Mouse (Mus musculus) CH12.LX (cell line): ENCODE results near the gene 1700092M07Rik. TPM values are rescaled to one million over a fixed set of nuclear protein-coding genes. Genes with fewer than 3 reads are reported as not detected.
A peak's percentile ranks its signal among the peaks of the same experiment; 100 is the strongest.

Experiments
- DNase-seq: peaks from one replicate; pipeline ENCODE4 v3.0.0-alpha.2; 2013; ENCODE audit errors: extremely low read depth
- H3K27ac ChIP-seq: 2 replicates; pipeline ENCODE4 v1.5.1; 2012; ENCODE audit warnings: low read depth, mild to moderate bottlenecking, control low read depth, moderate library complexity; ENCODE audit not compliant: insufficient read depth
- H3K27me3 ChIP-seq: replicated peaks from 2 replicates; pipeline ENCODE3; 2012; ENCODE audit warnings: inconsistent platforms
- H3K36me3 ChIP-seq, 2 experiments: replicated peaks in 1 of 2; 2 replicates each; pipeline versions ENCODE3 to v1.6.1; 2012; ENCODE audit warnings: inconsistent platforms in 1 of 2, low read length in 1 of 2, mild to moderate bottlenecking in 1 of 2, mixed read lengths in 1 of 2, moderate library complexity in 1 of 2; ENCODE audit not compliant: control insufficient read depth in 1 of 2, insufficient read depth in 1 of 2
- H3K4me1 ChIP-seq, 2 experiments: 2 replicates each; pipeline ENCODE4 v1.6.1; 2012; ENCODE audit warnings: inconsistent platforms in 1 of 2, moderate library complexity in 1 of 2; ENCODE audit not compliant: insufficient read depth in 2 of 2, control insufficient read depth in 1 of 2
- H3K4me2 ChIP-seq: 2 replicates; pipeline ENCODE4 v1.6.1; 2012; ENCODE audit warnings: low read depth, mild to moderate bottlenecking, control low read depth; ENCODE audit not compliant: poor library complexity, insufficient read depth, severe bottlenecking
- H3K4me3 ChIP-seq, 3 experiments: fragments of 150-350 bp in 1 of 3; sonication (generic) in 1 of 3; replicated peaks in 1 of 3; 2 replicates each; pipeline versions ENCODE3 to v1.5.1; 2011 to 2012; ENCODE audit warnings: low read depth in 2 of 3, low read length in 2 of 3, mild to moderate bottlenecking in 2 of 3, moderate library complexity in 2 of 3, control low read depth in 1 of 3, improper control_type of control experiment in 1 of 3, inconsistent platforms in 1 of 3, mixed read lengths in 1 of 3; ENCODE audit not compliant: poor library complexity in 1 of 3
- H3K79me2 ChIP-seq: replicated peaks from 2 replicates; pipeline ENCODE4 v1.6.1; 2012; ENCODE audit warnings: mild to moderate bottlenecking, moderate library complexity; ENCODE audit not compliant: control insufficient read depth, poor library complexity, insufficient read depth, severe bottlenecking; ENCODE audit errors: extremely low read depth
- H3K9ac ChIP-seq: 2 replicates; pipeline ENCODE4 v1.6.1; 2012; ENCODE audit warnings: low read depth, mild to moderate bottlenecking, control low read depth, moderate library complexity; ENCODE audit not compliant: insufficient read depth
- H3K9me3 ChIP-seq: replicated peaks from 2 replicates; pipeline ENCODE3; 2012; ENCODE audit warnings: low read length, inconsistent platforms, mixed read lengths
- CHD1 ChIP-seq: IDR thresholded peaks from 2 replicates; pipeline ENCODE4 v1.6.1; 2012; ENCODE audit warnings: low read depth, low read length, improper control_type of control experiment, inconsistent platforms
- CTCF ChIP-seq, 2 experiments: IDR thresholded peaks in 1 of 2; conservative IDR thresholded peaks in 1 of 2; 2 replicates each; pipeline ENCODE4 v1.5.1; 2011 to 2012; ENCODE audit warnings: low read depth in 2 of 2, low read length in 2 of 2, improper control_type of control experiment in 1 of 2, inconsistent platforms in 1 of 2, mild to moderate bottlenecking in 1 of 2, moderate library complexity in 1 of 2
- E2F4 ChIP-seq: IDR thresholded peaks from 2 replicates; pipeline ENCODE4 v1.6.1; 2011; ENCODE audit warnings: low read depth, low read length, improper control_type of control experiment; ENCODE audit not compliant: insufficient replicate concordance
- JUN ChIP-seq: IDR thresholded peaks from 2 replicates; pipeline ENCODE4 v1.6.1; 2011; ENCODE audit warnings: low read depth, mild to moderate bottlenecking, low read length, improper control_type of control experiment, moderate library complexity; ENCODE audit not compliant: insufficient read depth
- MAFK ChIP-seq: IDR thresholded peaks from 2 replicates; pipeline ENCODE4 v1.6.1; 2011; ENCODE audit warnings: low read length, improper control_type of control experiment; ENCODE audit not compliant: insufficient replicate concordance
- MAX ChIP-seq: IDR thresholded peaks from 2 replicates; pipeline ENCODE4 v1.6.1; 2011; ENCODE audit warnings: low read length, improper control_type of control experiment
- MEF2A ChIP-seq: IDR thresholded peaks from 2 replicates; pipeline ENCODE4 v1.6.1; 2014; ENCODE audit warnings: low read depth, mild to moderate bottlenecking, inconsistent platforms, low read length, improper control_type of control experiment, borderline replicate concordance
- MYC ChIP-seq: IDR thresholded peaks from 2 replicates; pipeline ENCODE4 v1.6.1; 2011; ENCODE audit warnings: low read depth, mild to moderate bottlenecking, improper control_type of control experiment, low read length
- PAX5 ChIP-seq: IDR thresholded peaks from 2 replicates; pipeline ENCODE4 v1.6.1; 2012; ENCODE audit warnings: low read length, inconsistent platforms, mixed read lengths
- POLR2A ChIP-seq: IDR thresholded peaks from 2 replicates; pipeline ENCODE4 v1.6.1; 2011; ENCODE audit warnings: low read depth, mild to moderate bottlenecking, improper control_type of control experiment, low read length
- POLR2AphosphoS2 ChIP-seq: IDR thresholded peaks from 2 replicates; pipeline ENCODE4 v1.6.1; 2011; ENCODE audit warnings: low read depth, low read length, improper control_type of control experiment
- TBP ChIP-seq: conservative IDR thresholded peaks from 2 replicates; pipeline ENCODE4 v1.6.1; 2011; ENCODE audit warnings: low read depth, low read length, improper control_type of control experiment
- TCF12 ChIP-seq: IDR thresholded peaks from 2 replicates; pipeline ENCODE4 v1.6.1; 2014; ENCODE audit warnings: low read depth, mild to moderate bottlenecking, inconsistent platforms, low read length, improper control_type of control experiment
- USF2 ChIP-seq: conservative IDR thresholded peaks from 2 replicates; pipeline ENCODE4 v1.6.1; 2011; ENCODE audit warnings: low read depth, low read length, improper control_type of control experiment
- ZC3H11A ChIP-seq: IDR thresholded peaks from 2 replicates; pipeline ENCODE4 v1.6.1; 2012; ENCODE audit warnings: low read depth, mild to moderate bottlenecking, inconsistent platforms, low read length, improper control_type of control experiment
- ZKSCAN1 ChIP-seq: IDR thresholded peaks from 2 replicates; pipeline ENCODE4 v1.6.1; 2012; ENCODE audit warnings: low read depth, inconsistent platforms, low read length, improper control_type of control experiment, borderline replicate concordance
- ZMIZ1 ChIP-seq: IDR thresholded peaks from 2 replicates; pipeline ENCODE4 v1.6.1; 2012; ENCODE audit warnings: low read depth, mild to moderate bottlenecking, inconsistent platforms, low read length, improper control_type of control experiment
- dilution Hi-C: fragments of 300-500 bp; cut with MboI; formaldehyde crosslinking; loops from 2 replicates; pipeline ENCODE4 v1.14.3; 2020; ENCODE audit warnings: low sequenced_read_pairs; ENCODE audit not compliant: extremely low pct_unique_long_range_greater_than_20kb, extremely low pct_ligation_motif_present
- in situ Hi-C: fragments of 300-500 bp; cut with MboI; formaldehyde crosslinking; loops from 3 replicates; pipeline ENCODE4 v1.14.3; 2019; ENCODE audit warnings: low sequenced_read_pairs, low pct_ligation_motif_present, low pct_unique_long_range_greater_than_20kb, mixed read lengths
- polyA plus RNA-seq: library from polyadenylated mRNA; unstranded; fragments of >175 nt; gene quantifications from 2 replicates; pipeline ENCODE4 v1.2.1, GENCODE M21; 2012; ENCODE audit warnings: low read depth; ENCODE audit not compliant: insufficient read length
- total RNA-seq, 2 experiments: library from RNA; depleted of rRNA; stranded (reverse); fragments of 300-350 nt in 1 of 2; fragments of >200 nt in 1 of 2; gene quantifications; 2 replicates each; pipeline ENCODE4 v1.2.3; 2012 to 2014

The 1700092M07Rik gene
- total and polyA plus RNA-seq, 3 experiments: 1.0 to 3.8 (median 3.1) TPM

DNA sequence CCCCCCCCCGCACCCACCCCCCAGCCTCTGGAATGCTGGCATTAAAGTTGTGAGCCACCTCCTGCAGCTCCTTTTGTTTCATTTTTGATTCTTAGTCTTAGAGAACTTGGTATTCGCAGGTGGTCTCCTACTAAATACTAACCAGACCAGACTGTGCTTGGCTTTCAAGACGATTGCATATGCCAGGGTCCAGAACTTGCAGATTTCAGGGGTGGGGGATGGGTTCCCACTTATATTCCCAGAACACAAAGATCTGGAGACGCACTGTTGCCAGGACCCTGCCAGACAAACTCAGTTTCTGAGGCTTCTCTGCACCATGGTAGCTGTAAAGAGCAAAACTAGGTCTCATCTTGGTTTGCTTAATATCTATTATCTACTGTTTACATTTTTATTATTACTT is 36.9 kb upstream of the 1700092M07Rik start:
- H3K4me3 ChIP-seq: no peak overlapping the region
- H3K27me3 ChIP-seq: no peaks in the 10 kb centered on the region
- no peaks in the 10 kb centered on the region for H3K79me2 ChIP-seq
- no peak overlapping the region for H3K9ac ChIP-seq
- no peak for DNase-seq
- H3K27ac ChIP-seq: no peak overlapping the region
- peaks cover 21 to 30% of the 10 kb centered on the region in 2 experiments for H3K36me3 ChIP-seq
- no peak for TF ChIP-seq MEF2A
- no peak for TF ChIP-seq TCF12
- TF ChIP-seq ZKSCAN1: no peak
- no peak for TF ChIP-seq USF2
- no peak for TF ChIP-seq MYC
- H3K9me3 ChIP-seq: no peaks in the 10 kb centered on the region
- no peak overlapping the region for H3K4me2 ChIP-seq
- in situ Hi-C loops (no loop called here), dilution Hi-C loops (no loop called here)
- H3K4me1 ChIP-seq: peaks cover 0 to 2% of the 10 kb centered on the region in 2 experiments; a peak in 1 of 4 replicates

DNA sequence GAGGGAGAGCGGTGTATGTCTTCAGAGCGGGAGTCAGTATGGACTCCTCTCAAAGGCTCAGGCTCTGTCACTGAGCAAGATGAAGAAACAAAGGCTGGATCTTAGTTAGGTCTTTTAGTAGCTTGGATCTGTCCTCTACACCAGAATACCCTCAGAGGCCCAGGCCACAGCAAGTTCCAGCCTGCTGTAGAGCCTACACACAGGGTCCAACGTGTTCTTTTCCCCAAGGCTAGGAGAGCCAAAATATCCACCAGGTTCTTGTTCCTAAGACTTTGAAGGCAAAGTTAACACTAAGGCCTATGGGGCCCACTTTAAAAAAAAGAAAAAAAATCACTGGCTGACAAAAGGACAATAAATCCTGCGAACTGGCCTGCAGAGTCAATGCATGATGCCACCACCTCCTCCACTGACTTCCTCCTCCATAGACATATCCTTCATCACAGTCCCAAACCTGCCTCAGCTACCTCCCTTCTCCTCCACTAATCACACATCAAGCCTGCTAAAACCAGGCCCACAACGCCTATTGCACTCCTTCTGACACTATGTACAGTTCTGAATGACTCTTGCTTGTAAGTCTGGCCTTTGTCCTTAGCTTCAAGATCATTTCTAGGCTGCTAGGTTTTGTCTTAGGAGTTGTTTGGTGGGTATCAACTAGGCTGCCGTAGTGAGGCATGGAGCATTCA is 35.4 kb upstream of the 1700092M07Rik start:
- DNase-seq: no peak
- in situ Hi-C loops: no loop called here
- H3K79me2 ChIP-seq: peaks cover 7% of the 10 kb centered on the region
- H3K36me3 ChIP-seq: peaks cover 37 to 46% of the 10 kb centered on the region in 2 experiments
- H3K4me2 ChIP-seq: no peak overlapping the region
- H3K4me1 ChIP-seq: peaks cover 0 to 18% of the 10 kb centered on the region in 2 experiments; a peak in 2 of 4 replicates
- no peaks in the 10 kb centered on the region for H3K9me3 ChIP-seq
- no peak overlapping the region for H3K27ac ChIP-seq
- H3K4me3 ChIP-seq: no peak overlapping the region
- H3K9ac ChIP-seq: no peak overlapping the region
- dilution Hi-C loops: no loop called here
- no peaks in the 10 kb centered on the region for H3K27me3 ChIP-seq
- TF ChIP-seq POLR2AphosphoS2 (peak; percentile 47), E2F4 (no peak), CTCF (conservative IDR thresholded peaks at IDR 0.05 in 1 of 2, IDR thresholded peaks at IDR 0.05 in 1 of 2; ENCODE audit: low read depth in 2 of 2, low read length in 2 of 2) (no peak), TBP (no peak), POLR2A (peak; percentile 45), MAFK (no peak)

DNA sequence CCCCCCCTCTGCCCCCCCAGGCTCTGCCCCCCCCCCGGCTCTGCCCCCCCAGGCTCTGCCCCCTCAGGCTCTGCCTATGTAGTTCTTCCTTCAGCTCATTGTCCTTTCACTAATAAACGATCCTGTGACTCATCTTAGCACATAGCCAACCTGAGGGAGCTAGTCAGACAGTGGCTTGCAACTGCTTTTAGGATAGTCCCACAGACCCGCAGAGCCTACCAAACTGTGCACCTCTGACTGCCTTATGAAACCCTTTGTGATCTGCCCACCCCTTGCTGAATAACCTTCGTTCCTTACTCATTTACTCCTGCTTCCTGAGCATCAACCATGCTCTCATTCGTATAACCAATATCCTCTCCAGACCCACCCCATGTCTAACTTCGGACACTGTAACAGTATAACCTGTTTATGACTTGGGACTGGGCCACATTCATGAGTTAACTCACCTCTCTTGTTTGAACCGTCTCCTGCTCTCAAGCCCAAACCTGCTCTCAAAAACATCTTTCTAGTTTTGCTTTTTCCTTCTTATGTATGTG is 34.3 kb upstream of the 1700092M07Rik start:
- Histone ChIP-seq H3K36me3 (peaks cover 46 to 56% of the 10 kb centered on the region in 2 experiments), H3K4me1 (peaks cover 0 to 28% of the 10 kb centered on the region in 2 experiments; a peak in 2 of 4 replicates), H3K4me2 (no peak overlapping the region), H3K9ac (no peak overlapping the region), H3K79me2 (peaks cover 18% of the 10 kb centered on the region), H3K4me3 (no peak overlapping the region), H3K9me3 (no peaks in the 10 kb centered on the region), H3K27ac (no peak overlapping the region), H3K27me3 (no peaks in the 10 kb centered on the region)
- TF ChIP-seq USF2 (no peak), ZC3H11A (no peak), PAX5 (no peak), CHD1 (no peak), ZMIZ1 (peak; percentile 20; the same call in 1 of the 2 replicates), MEF2A (no peak), MAX (no peak), JUN (no peak)
- no peak for DNase-seq
- dilution Hi-C loops: no loop called here
- in situ Hi-C loops: no loop called here
